Mouse (Mus musculus): ENCODE measurements around the gene D8Ertd738e. TPM values are rescaled to one million over a fixed set of nuclear protein-coding genes. Genes with fewer than 3 reads are reported as not detected.
A peak's percentile ranks its signal among the peaks of the same experiment; 100 is the strongest.

D8Ertd738e gene
- polyA plus RNA-seq, 1 experiment from 2014 or later, result 358 TPM

- no peak overlapping the region for H3K4me2 ChIP-seq (replicated peaks; ENCODE audit: low read depth, low read length)
- no peak overlapping the region for H3K27ac ChIP-seq (ENCODE audit: low read length)
- peaks cover 21% of the 10 kb centered on the region for H3K36me3 ChIP-seq (ENCODE audit: control insufficient read depth, insufficient read depth, low read length)
- peaks cover 6% of the 10 kb centered on the region; the same call in 1 of the 2 replicates for H3K4me1 ChIP-seq (ENCODE audit: control insufficient read depth, insufficient read depth, low read length)
- H3K4me3 ChIP-seq (ENCODE audit: low read depth, low read length), result no peak overlapping the region
- H3K9me3 ChIP-seq (ENCODE audit: control insufficient read depth, low read depth, low read length), result no peaks in the 10 kb centered on the region
- 58% methylated on average over 2 of the region's 2 CpGs for WGBS
- no peak for ATAC-seq (ENCODE audit: insufficient number of reproducible peaks, insufficient read depth, low FRiP score, low read depth)
- H3K9ac ChIP-seq (replicated peaks; ENCODE audit: low read depth, low read length), result no peak overlapping the region
- no peaks in the 10 kb centered on the region for H3K27me3 ChIP-seq (ENCODE audit: control insufficient read depth, insufficient read depth, low read length)
These were observed 7.7 kb downstream of the D8Ertd738e start for GRCm38 (mm10) chr8:84241821-84242220.

GRCm38 (mm10) chr8:84241167-84241566 lies 8.4 kb downstream of the D8Ertd738e start:
- no peak overlapping the region for H3K9ac ChIP-seq (replicated peaks; ENCODE audit: low read depth, low read length)
- H3K27ac ChIP-seq (ENCODE audit: low read length), result no peak overlapping the region

GRCm38 (mm10) chr8:84237542-84238229 lies 11.8 kb downstream of the D8Ertd738e start:
- 13% methylated on average over 19 of the region's 19 CpGs for WGBS
- no peak for ATAC-seq (ENCODE audit: insufficient number of reproducible peaks, insufficient read depth, low FRiP score, low read depth)
- no peaks in the 10 kb centered on the region for H3K27me3 ChIP-seq (ENCODE audit: control insufficient read depth, insufficient read depth, low read length)

More at GRCm38 (mm10) chr8:84241167-84241566, 8.4 kb downstream of the D8Ertd738e start:
- no peak overlapping the region for H3K4me2 ChIP-seq (replicated peaks; ENCODE audit: low read depth, low read length)
- ATAC-seq (ENCODE audit: insufficient number of reproducible peaks, insufficient read depth, low FRiP score, low read depth), result no peak
- peaks cover 15% of the 10 kb centered on the region for H3K36me3 ChIP-seq (ENCODE audit: control insufficient read depth, insufficient read depth, low read length)
- H3K27me3 ChIP-seq (ENCODE audit: control insufficient read depth, insufficient read depth, low read length), result no peaks in the 10 kb centered on the region
- H3K4me1 ChIP-seq (ENCODE audit: control insufficient read depth, insufficient read depth, low read length), result peaks cover 6% of the 10 kb centered on the region; the same call in 1 of the 2 replicates
- no peak overlapping the region for H3K4me3 ChIP-seq (ENCODE audit: low read depth, low read length)
- no peaks in the 10 kb centered on the region for H3K9me3 ChIP-seq (ENCODE audit: control insufficient read depth, low read depth, low read length)
- 49% methylated on average over 6 of the region's 6 CpGs for WGBS

GRCm38 (mm10) chr8:84236998-84237473 lies 12.5 kb downstream of the D8Ertd738e start, which contains the start of gene Zswim4:
Gene Zswim4, minus strand, starts transcription at chr8:84237055.
- peak within 1 kb of the TSS; percentile 61; the same call in 1 of the 2 replicates for H3K27ac ChIP-seq (ENCODE audit: low read length)
- WGBS, result 0% methylated on average over 35 of the region's 35 CpGs
- peaks cover 16% of the 10 kb centered on the region; the same call in 1 of the 2 replicates for H3K4me1 ChIP-seq (ENCODE audit: control insufficient read depth, insufficient read depth, low read length)
- peak within 1 kb of the TSS; percentile 89 for H3K4me3 ChIP-seq (ENCODE audit: low read depth, low read length)
- peak; percentile 98 for ATAC-seq (ENCODE audit: insufficient number of reproducible peaks, insufficient read depth, low FRiP score, low read depth)
- peak within 1 kb of the TSS; percentile 89 for H3K4me2 ChIP-seq (replicated peaks; ENCODE audit: low read depth, low read length)
- H3K9me3 ChIP-seq (ENCODE audit: control insufficient read depth, low read depth, low read length), result no peaks in the 10 kb centered on the region
- no peaks in the 10 kb centered on the region for H3K27me3 ChIP-seq (ENCODE audit: control insufficient read depth, insufficient read depth, low read length)
- H3K9ac ChIP-seq (replicated peaks; ENCODE audit: low read depth, low read length), result peak within 1 kb of the TSS; percentile 79
- H3K36me3 ChIP-seq (ENCODE audit: control insufficient read depth, insufficient read depth, low read length), result 0 out of 2 replicates have a peak, but pooled peaks cover 4% of the 10 kb centered on the region

More at GRCm38 (mm10) chr8:84237542-84238229, 11.8 kb downstream of the D8Ertd738e start:
- Histone ChIP-seq H3K36me3 (ENCODE audit: control insufficient read depth, insufficient read depth, low read length) (0 out of 2 replicates have a peak, but pooled peaks cover 4% of the 10 kb centered on the region), H3K9ac (replicated peaks; ENCODE audit: low read depth, low read length) (peak overlapping the region; percentile 51), H3K4me1 (ENCODE audit: control insufficient read depth, insufficient read depth, low read length) (peaks cover 16% of the 10 kb centered on the region; the same call in 1 of the 2 replicates), H3K9me3 (ENCODE audit: control insufficient read depth, low read depth, low read length) (no peaks in the 10 kb centered on the region), H3K4me2 (replicated peaks; ENCODE audit: low read depth, low read length) (peak overlapping the region; percentile 58), H3K27ac (ENCODE audit: low read length) (peak overlapping the region; percentile 44; the same call in 1 of the 2 replicates), H3K4me3 (ENCODE audit: low read depth, low read length) (peak overlapping the region; percentile 89)

GRCm38 (mm10) chr8:84236410-84236997 lies 13.0 kb downstream of the D8Ertd738e start:
- peak overlapping the region; percentile 79 for H3K9ac ChIP-seq (replicated peaks; ENCODE audit: low read depth, low read length)
- peak; percentile 20 for ATAC-seq (ENCODE audit: insufficient number of reproducible peaks, insufficient read depth, low FRiP score, low read depth)
- WGBS, result under 1% methylated on average over 26 of the region's 30 CpGs

GRCm38 (mm10) chr8:84235746-84236409 lies 13.6 kb downstream of the D8Ertd738e start:
- H3K4me2 ChIP-seq (replicated peaks; ENCODE audit: low read depth, low read length), result peak overlapping the region; percentile 89
- H3K36me3 ChIP-seq (ENCODE audit: control insufficient read depth, insufficient read depth, low read length), result peaks cover 4% of the 10 kb centered on the region; the same call in 1 of the 2 replicates
- no peaks in the 10 kb centered on the region for H3K27me3 ChIP-seq (ENCODE audit: control insufficient read depth, insufficient read depth, low read length)
- no peaks in the 10 kb centered on the region for H3K9me3 ChIP-seq (ENCODE audit: control insufficient read depth, low read depth, low read length)
- peak overlapping the region; percentile 89 for H3K4me3 ChIP-seq (ENCODE audit: low read depth, low read length)
- no peak for ATAC-seq (ENCODE audit: insufficient number of reproducible peaks, insufficient read depth, low FRiP score, low read depth)
- peak overlapping the region; percentile 61; the same call in 1 of the 2 replicates for H3K27ac ChIP-seq (ENCODE audit: low read length)
- H3K9ac ChIP-seq (replicated peaks; ENCODE audit: low read depth, low read length), result peak overlapping the region; percentile 79
- 18% methylated on average over 10 of the region's 10 CpGs for WGBS
- H3K4me1 ChIP-seq (ENCODE audit: control insufficient read depth, insufficient read depth, low read length), result peaks cover 16% of the 10 kb centered on the region; the same call in 1 of the 2 replicates

More at GRCm38 (mm10) chr8:84236410-84236997, 13.0 kb downstream of the D8Ertd738e start:
- H3K4me2 ChIP-seq (replicated peaks; ENCODE audit: low read depth, low read length), result peak overlapping the region; percentile 89
- H3K4me1 ChIP-seq (ENCODE audit: control insufficient read depth, insufficient read depth, low read length), result peaks cover 16% of the 10 kb centered on the region; the same call in 1 of the 2 replicates
- H3K4me3 ChIP-seq (ENCODE audit: low read depth, low read length), result peak overlapping the region; percentile 89
- peaks cover 4% of the 10 kb centered on the region; the same call in 1 of the 2 replicates for H3K36me3 ChIP-seq (ENCODE audit: control insufficient read depth, insufficient read depth, low read length)
- peak overlapping the region; percentile 61; the same call in 1 of the 2 replicates for H3K27ac ChIP-seq (ENCODE audit: low read length)
- H3K27me3 ChIP-seq (ENCODE audit: control insufficient read depth, insufficient read depth, low read length), result no peaks in the 10 kb centered on the region
- no peaks in the 10 kb centered on the region for H3K9me3 ChIP-seq (ENCODE audit: control insufficient read depth, low read depth, low read length)

- Histone ChIP-seq H3K4me1 (ENCODE audit: control insufficient read depth, insufficient read depth, low read length) (peaks cover 16% of the 10 kb centered on the region; the same call in 1 of the 2 replicates), H3K27ac (ENCODE audit: low read length) (no peak overlapping the region), H3K4me3 (ENCODE audit: low read depth, low read length) (no peak overlapping the region), H3K27me3 (ENCODE audit: control insufficient read depth, insufficient read depth, low read length) (no peaks in the 10 kb centered on the region), H3K9me3 (ENCODE audit: control insufficient read depth, low read depth, low read length) (no peaks in the 10 kb centered on the region), H3K36me3 (ENCODE audit: control insufficient read depth, insufficient read depth, low read length) (peaks cover 27% of the 10 kb centered on the region), H3K9ac (replicated peaks; ENCODE audit: low read depth, low read length) (no peak overlapping the region), H3K4me2 (replicated peaks; ENCODE audit: low read depth, low read length) (no peak overlapping the region)
- ATAC-seq (ENCODE audit: insufficient number of reproducible peaks, insufficient read depth, low FRiP score, low read depth), result no peak
- WGBS, result 85% methylated on average over 2 of the region's 2 CpGs
These were observed 16.5 kb downstream of the D8Ertd738e start for GRCm38 (mm10) chr8:84233055-84233454.

- no peak for ATAC-seq (ENCODE audit: insufficient number of reproducible peaks, insufficient read depth, low FRiP score, low read depth)
- Histone ChIP-seq H3K9me3 (ENCODE audit: control insufficient read depth, low read depth, low read length) (no peaks in the 10 kb centered on the region), H3K36me3 (ENCODE audit: control insufficient read depth, insufficient read depth, low read length) (peaks cover 50% of the 10 kb centered on the region)
These were observed 18.8 kb downstream of the D8Ertd738e start for GRCm38 (mm10) chr8:84230735-84231134.

More at GRCm38 (mm10) chr8:84230735-84231134, 18.8 kb downstream of the D8Ertd738e start:
- peaks cover 5% of the 10 kb centered on the region; the same call in 1 of the 2 replicates for H3K4me1 ChIP-seq (ENCODE audit: control insufficient read depth, insufficient read depth, low read length)
- H3K9ac ChIP-seq (replicated peaks; ENCODE audit: low read depth, low read length), result no peak overlapping the region
- WGBS, result 84% methylated on average over 17 of the region's 17 CpGs
- H3K27me3 ChIP-seq (ENCODE audit: control insufficient read depth, insufficient read depth, low read length), result no peaks in the 10 kb centered on the region
- H3K4me2 ChIP-seq (replicated peaks; ENCODE audit: low read depth, low read length), result no peak overlapping the region
- no peak overlapping the region for H3K4me3 ChIP-seq (ENCODE audit: low read depth, low read length)
- no peak overlapping the region for H3K27ac ChIP-seq (ENCODE audit: low read length)

Data from stomach, embryonic 14.5 days (tissue).